ENCODE assay signal across 7 mouse cellular contexts in the genomic region with DNA sequence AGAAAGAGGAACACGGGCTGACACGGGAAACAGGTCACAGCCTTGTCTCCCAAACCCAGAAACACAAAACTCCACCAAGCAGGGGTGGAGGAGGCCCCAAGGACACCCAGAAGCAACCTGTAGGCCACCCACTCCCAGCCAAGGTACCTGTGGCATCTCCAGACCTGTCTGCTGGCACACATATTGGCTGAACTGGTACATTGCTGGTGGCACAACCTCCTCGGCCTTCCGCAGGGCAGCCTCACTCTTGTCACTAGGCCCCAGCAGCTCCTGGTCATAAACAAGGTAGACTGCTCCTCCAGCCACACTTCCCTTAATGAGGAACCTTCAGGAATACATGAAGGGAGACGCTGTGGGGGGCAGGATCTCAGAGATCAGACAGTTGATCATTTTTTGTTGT. TPM values are rescaled to one million over a fixed set of nuclear protein-coding genes. Genes with fewer than 3 reads are reported as not detected.
A peak's percentile ranks its signal among the peaks of the same experiment; 100 is the strongest.
DNase-seq lines count a peak whose midpoint lies in the region; ATAC-seq and TF ChIP-seq lines count a peak whose summit lies in the region.

No protein-coding gene starts in this region.

- H3K36me3 ChIP-seq in lung, embryonic 15.5 days = peaks cover 41% of the 10 kb centered on the region
- peaks cover 47% of the 10 kb centered on the region for H3K36me3 ChIP-seq in forebrain, embryonic 10.5 days (replicated peaks)
- peaks cover 39% of the 10 kb centered on the region for H3K36me3 ChIP-seq in intestine, postnatal 0 days (ENCODE audit: control insufficient read depth, insufficient read depth)

- peak overlapping the region; percentile 75; the same call in 1 of the 2 replicates for H3K27ac ChIP-seq in lung, embryonic 15.5 days
- peak overlapping the region; percentile 85 for H3K27ac ChIP-seq in forebrain, embryonic 10.5 days
- H3K27ac ChIP-seq in intestine, postnatal 0 days (ENCODE audit: low read depth, low read length) = peak overlapping the region; percentile 60
- H3K27ac ChIP-seq in olfactory bulb, adult 2 months (ENCODE audit: insufficient read depth, low read depth, low read length) = no peak overlapping the region

- DNase-seq in lung, postnatal 14 days = no peak
- DNase-seq in forebrain, embryonic 10.5 days (ENCODE audit: extremely low spot score, low spot score) = no peak
- no peak for DNase-seq in spleen, postnatal 36 days (ENCODE audit: low spot score in 2 of 2)
- DNase-seq in B cell, adult 2 months = no peak

- H3K4me1 ChIP-seq in lung, embryonic 15.5 days = peaks cover 28% of the 10 kb centered on the region
- peaks cover 46% of the 10 kb centered on the region for H3K4me1 ChIP-seq in forebrain, embryonic 10.5 days
- H3K4me1 ChIP-seq in intestine, postnatal 0 days (replicated peaks; ENCODE audit: control insufficient read depth, insufficient read depth, low read length) = 0 out of 2 replicates have a peak, but pooled peaks cover 4% of the 10 kb centered on the region
- H3K4me1 ChIP-seq in olfactory bulb, adult 2 months (ENCODE audit: control insufficient read depth, insufficient read depth, low read length) = peaks cover 18% of the 10 kb centered on the region

- ATAC-seq in lung, embryonic 15.5 days (ENCODE audit: borderline replicate concordance, extremely low read depth, low FRiP score, low TSS enrichment) = no peak
- ATAC-seq in intestine, postnatal 0 days = no peak

- no peak for TF ChIP-seq CTCF in intestine, postnatal 0 days (IDR thresholded peaks at IDR 0.05; ENCODE audit: low read depth)
- TF ChIP-seq CTCF in olfactory bulb, adult 2 months (IDR thresholded peaks at IDR 0.05; ENCODE audit: insufficient read depth, low read depth, low read length) = no peak

- H3K9ac ChIP-seq in lung, embryonic 15.5 days = peak overlapping the region; percentile 67
- H3K9ac ChIP-seq in intestine, postnatal 0 days (ENCODE audit: low read depth, low read length) = peak overlapping the region; percentile 63

- H3K4me3 ChIP-seq in lung, embryonic 15.5 days = peak overlapping the region; percentile 64
- H3K4me3 ChIP-seq in forebrain, embryonic 10.5 days = peak overlapping the region; percentile 68
- peak overlapping the region; percentile 50 for H3K4me3 ChIP-seq in intestine, postnatal 0 days (ENCODE audit: low read depth, low read length)
- H3K4me3 ChIP-seq in olfactory bulb, adult 2 months (ENCODE audit: insufficient read depth, low read depth, low read length) = peak overlapping the region; percentile 71

- no peaks in the 10 kb centered on the region for H3K27me3 ChIP-seq in lung, embryonic 15.5 days
- H3K27me3 ChIP-seq in forebrain, embryonic 10.5 days (ENCODE audit: poor library complexity, severe bottlenecking) = no peaks in the 10 kb centered on the region
- no peaks in the 10 kb centered on the region for H3K27me3 ChIP-seq in intestine, postnatal 0 days (replicated peaks; ENCODE audit: control insufficient read depth, insufficient read depth, low read length)

- H3K4me2 ChIP-seq in lung, embryonic 15.5 days = peak overlapping the region; percentile 74
- H3K4me2 ChIP-seq in intestine, postnatal 0 days (replicated peaks; ENCODE audit: low read depth) = peak overlapping the region; percentile 83

- WGBS in lung, embryonic 15.5 days = 32% methylated on average over 5 of the region's 5 CpGs
- WGBS in forebrain, embryonic 10.5 days = 67% methylated on average over 5 of the region's 5 CpGs
- 26% methylated on average over 5 of the region's 5 CpGs for WGBS in intestine, postnatal 0 days
- WGBS in olfactory bulb, adult 2 months = 46% methylated on average over 5 of the region's 5 CpGs

- no peak for TF ChIP-seq POLR2A in olfactory bulb, adult 2 months (IDR thresholded peaks at IDR 0.05; ENCODE audit: insufficient read depth, low read depth, low read length)

- H3K9me3 ChIP-seq in lung, embryonic 15.5 days = no peaks in the 10 kb centered on the region
- H3K9me3 ChIP-seq in forebrain, embryonic 10.5 days = no peaks in the 10 kb centered on the region
- H3K9me3 ChIP-seq in intestine, postnatal 0 days (ENCODE audit: control insufficient read depth) = no peaks in the 10 kb centered on the region

RNA-seq across cellular contexts. Expression of a gene that starts 0.9 kb away (rescaled TPM):
- 206 and 215 TPM in 2 replicates for polyA plus RNA-seq in lung, embryonic 15.5 days (2015; fragmentation: Nextera tagmentation; extraction: Ambion mirVana)
- 192 and 193 TPM in 2 replicates for polyA plus RNA-seq in forebrain, embryonic 10.5 days (2016; fragmentation: Nextera tagmentation; extraction: Ambion mirVana)
- 358 and 361 TPM in 2 replicates for polyA plus RNA-seq in intestine, postnatal 0 days (2015; fragmentation: Nextera tagmentation; extraction: Ambion mirVana)
- not detected in 2 replicates for polyA plus RNA-seq in olfactory bulb, adult 2 months (2012; ENCODE audit: insufficient read depth, insufficient read length, low replicate concordance, missing spikeins)

RNA-seq across cellular contexts. Expression of a gene that starts 4.5 kb away (rescaled TPM):
- polyA plus RNA-seq in lung, embryonic 15.5 days (2015; fragmentation: Nextera tagmentation; extraction: Ambion mirVana) = 1,553 and 1,704 TPM in 2 replicates
- 1,518 and 1,601 TPM in 2 replicates for polyA plus RNA-seq in forebrain, embryonic 10.5 days (2016; fragmentation: Nextera tagmentation; extraction: Ambion mirVana)
- 1,422 and 1,459 TPM in 2 replicates for polyA plus RNA-seq in intestine, postnatal 0 days (2015; fragmentation: Nextera tagmentation; extraction: Ambion mirVana)
- polyA plus RNA-seq in olfactory bulb, adult 2 months (2012; ENCODE audit: insufficient read depth, insufficient read length, low replicate concordance, missing spikeins) = not detected in 2 replicates

RNA-seq across cellular contexts. Expression of a gene that starts 18.0 kb away (rescaled TPM):
- 51.7 and 54.0 TPM in 2 replicates for polyA plus RNA-seq in lung, embryonic 15.5 days (2015; fragmentation: Nextera tagmentation; extraction: Ambion mirVana)
- 61.8 and 62.3 TPM in 2 replicates for polyA plus RNA-seq in forebrain, embryonic 10.5 days (2016; fragmentation: Nextera tagmentation; extraction: Ambion mirVana)
- 23.2 and 25.5 TPM in 2 replicates for polyA plus RNA-seq in intestine, postnatal 0 days (2015; fragmentation: Nextera tagmentation; extraction: Ambion mirVana)
- not detected in 2 replicates for polyA plus RNA-seq in olfactory bulb, adult 2 months (2012; ENCODE audit: insufficient read depth, insufficient read length, low replicate concordance, missing spikeins)

RNA-seq across cellular contexts. Expression of a gene that starts 19.2 kb away (rescaled TPM):
- polyA plus RNA-seq in lung, embryonic 15.5 days (2015; fragmentation: Nextera tagmentation; extraction: Ambion mirVana) = 0.52 and 1.2 TPM in 2 replicates
- polyA plus RNA-seq in forebrain, embryonic 10.5 days (2016; fragmentation: Nextera tagmentation; extraction: Ambion mirVana) = 0.53 and 0.81 TPM in 2 replicates
- 0.65 and 0.68 TPM in 2 replicates for polyA plus RNA-seq in intestine, postnatal 0 days (2015; fragmentation: Nextera tagmentation; extraction: Ambion mirVana)
- polyA plus RNA-seq in olfactory bulb, adult 2 months (2012; ENCODE audit: insufficient read depth, insufficient read length, low replicate concordance, missing spikeins) = not detected in 2 replicates

RNA-seq across cellular contexts. Expression of a gene that starts 24.1 kb away (rescaled TPM):
- 92.7 and 96.6 TPM in 2 replicates for polyA plus RNA-seq in lung, embryonic 15.5 days (2015; fragmentation: Nextera tagmentation; extraction: Ambion mirVana)
- polyA plus RNA-seq in forebrain, embryonic 10.5 days (2016; fragmentation: Nextera tagmentation; extraction: Ambion mirVana) = 160 and 172 TPM in 2 replicates
- polyA plus RNA-seq in intestine, postnatal 0 days (2015; fragmentation: Nextera tagmentation; extraction: Ambion mirVana) = 40.0 and 44.9 TPM in 2 replicates
- 696 TPM in 1 of 2 replicates, not detected in the other for polyA plus RNA-seq in olfactory bulb, adult 2 months (2012; ENCODE audit: insufficient read depth, insufficient read length, low replicate concordance, missing spikeins)

Comparison
In these comparisons a context has a peak if more than half of its experiments do, and no peak if none do; other contexts are left out.
1. RNA of a gene that starts 0.9 kb away (polyA plus RNA-seq): 358 to 361 TPM in intestine, postnatal 0 days, 206 to 215 TPM in lung, embryonic 15.5 days and 192 to 193 TPM in forebrain, embryonic 10.5 days; not detected in olfactory bulb, adult 2 months; every median in the first group is over 100 times any median in the second.
2. RNA of a gene that starts 18.0 kb away (polyA plus RNA-seq): 61.8 to 62.3 TPM in forebrain, embryonic 10.5 days, 51.7 to 54.0 TPM in lung, embryonic 15.5 days and 23.2 to 25.5 TPM in intestine, postnatal 0 days; not detected in olfactory bulb, adult 2 months; every median in the first group is over 10 times any median in the second.
3. Peak in every context shown above with its lines, with median percentiles within 50 percentile points of each other: H3K4me3 ChIP-seq.